Mouse (Mus musculus) kidney, adult 8-10 months (tissue): Measurements from ENCODE around the gene Ncf1.

ENCODE experiments used
- DNase-seq, 2 experiments: peaks; one replicate each; pipeline ENCODE4 v3.0.0; 2022

Ncf1 gene

GRCm38 (mm10) chr5:134229391-134229790 is at the start of gene Ncf1:
Ncf1 (minus strand) TSS chr5:134229625.
- no peak for DNase-seq

- no peak for DNase-seq
Observed at GRCm38 (mm10) chr5:134277109-134277508, 47.7 kb upstream of the Ncf1 start.

GRCm38 (mm10) chr5:134275556-134275955 is 46.1 kb upstream of the Ncf1 start:
- peak in 1 of 2 experiments; percentile 56 for DNase-seq

- DNase-seq, result peak; percentile 76 to 77
Observed at GRCm38 (mm10) chr5:134275021-134275420, 45.6 kb upstream of the Ncf1 start.

GRCm38 (mm10) chr5:134273761-134274160 is 44.3 kb upstream of the Ncf1 start:
- DNase-seq, result peak; percentile 31 to 55

GRCm38 (mm10) chr5:134272761-134273160 is 43.3 kb upstream of the Ncf1 start:
- peak; percentile 39 to 70 for DNase-seq

GRCm38 (mm10) chr5:134271421-134271820 is 42.0 kb upstream of the Ncf1 start:
- DNase-seq, result peak; percentile 71 to 79

- no peak for DNase-seq
Observed at GRCm38 (mm10) chr5:134270566-134270965, 41.1 kb upstream of the Ncf1 start.

GRCm38 (mm10) chr5:134269751-134270150 is 40.3 kb upstream of the Ncf1 start:
- no peak for DNase-seq

GRCm38 (mm10) chr5:134268751-134269150 is 39.3 kb upstream of the Ncf1 start:
- no peak for DNase-seq

GRCm38 (mm10) chr5:134266404-134266803 is 37.0 kb upstream of the Ncf1 start:
- DNase-seq, result no peak

GRCm38 (mm10) chr5:134265890-134266289 is 36.5 kb upstream of the Ncf1 start:
- no peak for DNase-seq

GRCm38 (mm10) chr5:134260001-134260636 is 30.7 kb upstream of the Ncf1 start:
- DNase-seq, result no peak

GRCm38 (mm10) chr5:134258934-134259333 is 29.5 kb upstream of the Ncf1 start:
- no peak for DNase-seq

GRCm38 (mm10) chr5:134258395-134258794 is 29.0 kb upstream of the Ncf1 start:
- DNase-seq, result no peak

GRCm38 (mm10) chr5:134257349-134258031 is 28.1 kb upstream of the Ncf1 start:
- DNase-seq, result no peak

- DNase-seq, result no peak
Observed at GRCm38 (mm10) chr5:134255294-134255693, 25.9 kb upstream of the Ncf1 start.

- DNase-seq, result no peak
Observed at GRCm38 (mm10) chr5:134253806-134254205, 24.4 kb upstream of the Ncf1 start.

GRCm38 (mm10) chr5:134251083-134251482 is 21.7 kb upstream of the Ncf1 start:
- no peak for DNase-seq

GRCm38 (mm10) chr5:134250601-134251000 is 21.2 kb upstream of the Ncf1 start:
- DNase-seq, result no peak

GRCm38 (mm10) chr5:134249245-134249649 is 19.8 kb upstream of the Ncf1 start:
- DNase-seq, result no peak

- no peak for DNase-seq
Observed at GRCm38 (mm10) chr5:134248608-134249244, 19.3 kb upstream of the Ncf1 start.

GRCm38 (mm10) chr5:134246146-134246545 is 16.7 kb upstream of the Ncf1 start:
- DNase-seq, result no peak

GRCm38 (mm10) chr5:134244890-134245289 is 15.5 kb upstream of the Ncf1 start:
- no peak for DNase-seq
